Mouse (Mus musculus) ES-Bruce4 (cell line): ENCODE data around the gene Ubxn7.

Source experiments
- CTCF ChIP-seq: IDR thresholded peaks from one replicate; pipeline ENCODE4 v1.8.1; 2011; ENCODE audit warnings: low read depth, low read length
- EP300 ChIP-seq: IDR thresholded peaks from 2 replicates; pipeline ENCODE4 v1.6.1; 2011; ENCODE audit warnings: low read depth, low read length; ENCODE audit not compliant: insufficient read depth

- TF ChIP-seq EP300 (no peak), CTCF (no peak)
These were observed 101.1 kb downstream of the Ubxn7 start for GRCm38 (mm10) chr16:32433138-32433537.
